Mouse (Mus musculus): ENCODE measurements around the gene Runx2. TPM values are rescaled to one million over a fixed set of nuclear protein-coding genes. Genes with fewer than 3 reads are reported as not detected.

Runx2 gene
- total and polyA plus RNA-seq, 2 experiments from 2014 or later, result 0.83 to 1.5 TPM

GRCm38 (mm10) chr17:44606245-44606644 lies 208.4 kb downstream of the Runx2 start:
- no peaks in the 10 kb centered on the region for H3K27me3 ChIP-seq (ENCODE audit: insufficient read depth, low read length)
- no peak overlapping the region for H3K27ac ChIP-seq
- no peak overlapping the region for H3K4me3 ChIP-seq (ENCODE audit: low read length)
- DNase-seq (ENCODE audit: low spot score), result no peak
- TF ChIP-seq CTCF (IDR thresholded peaks at IDR 0.05; ENCODE audit: low read depth), result no peak
- no peaks in the 10 kb centered on the region for H3K36me3 ChIP-seq (ENCODE audit: insufficient read depth, low read length)
- ATAC-seq, result no peak
- H3K9ac ChIP-seq (replicated peaks; ENCODE audit: low read length), result no peak overlapping the region
- no peaks in the 10 kb centered on the region for H3K4me1 ChIP-seq (ENCODE audit: insufficient read depth, low read length)
- WGBS, result 91% methylated on average over 7 of the region's 7 CpGs
- no peaks in the 10 kb centered on the region for H3K9me3 ChIP-seq (ENCODE audit: low read length)
- no peak overlapping the region for H3K4me2 ChIP-seq (ENCODE audit: low read depth, low read length)

- no peak overlapping the region for H3K27ac ChIP-seq
- no peaks in the 10 kb centered on the region for H3K4me1 ChIP-seq (ENCODE audit: insufficient read depth, low read length)
- DNase-seq (ENCODE audit: low spot score) (no peak), ATAC-seq (no peak)
- no peaks in the 10 kb centered on the region for H3K36me3 ChIP-seq (ENCODE audit: insufficient read depth, low read length)
- 93% methylated on average over 3 of the region's 3 CpGs for WGBS
- H3K27me3 ChIP-seq (ENCODE audit: insufficient read depth, low read length), result no peaks in the 10 kb centered on the region
- H3K9me3 ChIP-seq (ENCODE audit: low read length), result no peaks in the 10 kb centered on the region
- TF ChIP-seq CTCF (IDR thresholded peaks at IDR 0.05; ENCODE audit: low read depth), result no peak
- no peak overlapping the region for H3K4me3 ChIP-seq (ENCODE audit: low read length)
- no peak overlapping the region for H3K9ac ChIP-seq (replicated peaks; ENCODE audit: low read length)
- no peak overlapping the region for H3K4me2 ChIP-seq (ENCODE audit: low read depth, low read length)
These were observed 208.8 kb downstream of the Runx2 start for GRCm38 (mm10) chr17:44605749-44606148.

GRCm38 (mm10) chr17:44603170-44603569 lies 211.4 kb downstream of the Runx2 start:
- no peak for DNase-seq (ENCODE audit: low spot score)
- H3K4me1 ChIP-seq (ENCODE audit: insufficient read depth, low read length), result 0 out of 2 replicates have a peak, but pooled peaks cover 2% of the 10 kb centered on the region
- no peak overlapping the region for H3K4me3 ChIP-seq (ENCODE audit: low read length)
- WGBS, result 71% methylated on average over 4 of the region's 4 CpGs
- H3K36me3 ChIP-seq (ENCODE audit: insufficient read depth, low read length), result no peaks in the 10 kb centered on the region
- H3K27me3 ChIP-seq (ENCODE audit: insufficient read depth, low read length), result no peaks in the 10 kb centered on the region
- TF ChIP-seq CTCF (IDR thresholded peaks at IDR 0.05; ENCODE audit: low read depth), result no peak
- no peak for ATAC-seq
- no peak overlapping the region for H3K27ac ChIP-seq
- no peak overlapping the region for H3K4me2 ChIP-seq (ENCODE audit: low read depth, low read length)
- H3K9ac ChIP-seq (replicated peaks; ENCODE audit: low read length), result no peak overlapping the region
- H3K9me3 ChIP-seq (ENCODE audit: low read length), result no peaks in the 10 kb centered on the region

- Histone ChIP-seq H3K9me3 (ENCODE audit: low read length) (no peaks in the 10 kb centered on the region), H3K4me3 (ENCODE audit: low read length) (no peak overlapping the region), H3K27ac (no peak overlapping the region), H3K27me3 (ENCODE audit: insufficient read depth, low read length) (no peaks in the 10 kb centered on the region), H3K4me2 (ENCODE audit: low read depth, low read length) (no peak overlapping the region), H3K4me1 (ENCODE audit: insufficient read depth, low read length) (0 out of 2 replicates have a peak, but pooled peaks cover 5% of the 10 kb centered on the region), H3K9ac (replicated peaks; ENCODE audit: low read length) (no peak overlapping the region), H3K36me3 (ENCODE audit: insufficient read depth, low read length) (no peaks in the 10 kb centered on the region)
- no peak for TF ChIP-seq CTCF (IDR thresholded peaks at IDR 0.05; ENCODE audit: low read depth)
- ATAC-seq (no peak), DNase-seq (ENCODE audit: low spot score) (no peak)
- 86% methylated on average over 11 of the region's 11 CpGs for WGBS
These were observed 213.1 kb downstream of the Runx2 start for GRCm38 (mm10) chr17:44601317-44602021.

GRCm38 (mm10) chr17:44599856-44600255 lies 214.7 kb downstream of the Runx2 start:
- DNase-seq (ENCODE audit: low spot score) (no peak), ATAC-seq (no peak)
- H3K36me3 ChIP-seq (ENCODE audit: insufficient read depth, low read length), result no peaks in the 10 kb centered on the region
- no peaks in the 10 kb centered on the region for H3K9me3 ChIP-seq (ENCODE audit: low read length)
- WGBS, result 91% methylated on average over 1 of the region's 1 CpGs
- H3K4me1 ChIP-seq (ENCODE audit: insufficient read depth, low read length), result 0 out of 2 replicates have a peak, but pooled peaks cover 5% of the 10 kb centered on the region
- no peaks in the 10 kb centered on the region for H3K27me3 ChIP-seq (ENCODE audit: insufficient read depth, low read length)
- no peak overlapping the region for H3K4me2 ChIP-seq (ENCODE audit: low read depth, low read length)
- no peak for TF ChIP-seq CTCF (IDR thresholded peaks at IDR 0.05; ENCODE audit: low read depth)
- no peak overlapping the region for H3K4me3 ChIP-seq (ENCODE audit: low read length)
- no peak overlapping the region for H3K9ac ChIP-seq (replicated peaks; ENCODE audit: low read length)
- H3K27ac ChIP-seq, result no peak overlapping the region

- H3K9ac ChIP-seq (replicated peaks; ENCODE audit: low read length), result no peak overlapping the region
- TF ChIP-seq CTCF (IDR thresholded peaks at IDR 0.05; ENCODE audit: low read depth), result no peak
These were observed 215.5 kb downstream of the Runx2 start for GRCm38 (mm10) chr17:44599132-44599531.

GRCm38 (mm10) chr17:44597918-44598504 lies 216.6 kb downstream of the Runx2 start:
- Histone ChIP-seq H3K27ac (no peak overlapping the region), H3K36me3 (ENCODE audit: insufficient read depth, low read length) (no peaks in the 10 kb centered on the region), H3K27me3 (ENCODE audit: insufficient read depth, low read length) (no peaks in the 10 kb centered on the region), H3K4me2 (ENCODE audit: low read depth, low read length) (peak overlapping the region; percentile 5; the same call in 1 of the 2 replicates), H3K4me1 (ENCODE audit: insufficient read depth, low read length) (0 out of 2 replicates have a peak, but pooled peaks cover 5% of the 10 kb centered on the region), H3K4me3 (ENCODE audit: low read length) (no peak overlapping the region), H3K9me3 (ENCODE audit: low read length) (no peaks in the 10 kb centered on the region), H3K9ac (replicated peaks; ENCODE audit: low read length) (no peak overlapping the region)
- peak; percentile 12 for DNase-seq (ENCODE audit: low spot score)
- no peak for ATAC-seq
- TF ChIP-seq CTCF (IDR thresholded peaks at IDR 0.05; ENCODE audit: low read depth), result no peak
- WGBS, result 30% methylated on average over 8 of the region's 8 CpGs

More at GRCm38 (mm10) chr17:44599132-44599531, 215.5 kb downstream of the Runx2 start:
- Histone ChIP-seq H3K27ac (no peak overlapping the region), H3K4me2 (ENCODE audit: low read depth, low read length) (no peak overlapping the region), H3K9me3 (ENCODE audit: low read length) (no peaks in the 10 kb centered on the region), H3K4me3 (ENCODE audit: low read length) (no peak overlapping the region), H3K27me3 (ENCODE audit: insufficient read depth, low read length) (no peaks in the 10 kb centered on the region), H3K36me3 (ENCODE audit: insufficient read depth, low read length) (no peaks in the 10 kb centered on the region), H3K4me1 (ENCODE audit: insufficient read depth, low read length) (0 out of 2 replicates have a peak, but pooled peaks cover 5% of the 10 kb centered on the region)
- WGBS, result 92% methylated on average over 2 of the region's 2 CpGs
- ATAC-seq (no peak), DNase-seq (ENCODE audit: low spot score) (no peak)

Measured in hindbrain, postnatal 0 days (tissue).